Mouse (Mus musculus): ENCODE measurements around the gene Prrc2c.
"Not testable (repeated sequence)": the region's sequence is repeated elsewhere in the genome, so short reads cannot be mapped to it uniquely, and the experiment has no call there.

Gene Prrc2c

DNA sequence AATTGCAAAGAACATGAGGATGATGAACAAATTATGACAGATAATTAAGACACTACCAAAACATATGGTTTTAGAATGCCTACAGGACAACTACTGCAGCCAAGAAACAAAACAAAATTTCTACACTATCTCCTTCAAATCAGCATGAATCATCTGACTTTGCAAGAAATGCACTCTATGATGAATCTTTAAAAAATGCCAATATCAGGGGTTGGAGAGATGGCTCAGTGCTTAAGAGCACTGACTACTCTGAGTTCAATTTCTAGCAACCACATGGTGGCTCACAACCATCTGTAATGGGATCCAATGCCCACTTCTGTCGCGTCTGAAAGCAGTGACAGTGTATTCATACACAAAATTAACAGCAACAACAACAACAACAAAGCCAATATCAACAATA, 46.6 kb downstream of the Prrc2c start:
- DNase-seq (ENCODE audit: low read depth, low spot score), result no peak

DNA sequence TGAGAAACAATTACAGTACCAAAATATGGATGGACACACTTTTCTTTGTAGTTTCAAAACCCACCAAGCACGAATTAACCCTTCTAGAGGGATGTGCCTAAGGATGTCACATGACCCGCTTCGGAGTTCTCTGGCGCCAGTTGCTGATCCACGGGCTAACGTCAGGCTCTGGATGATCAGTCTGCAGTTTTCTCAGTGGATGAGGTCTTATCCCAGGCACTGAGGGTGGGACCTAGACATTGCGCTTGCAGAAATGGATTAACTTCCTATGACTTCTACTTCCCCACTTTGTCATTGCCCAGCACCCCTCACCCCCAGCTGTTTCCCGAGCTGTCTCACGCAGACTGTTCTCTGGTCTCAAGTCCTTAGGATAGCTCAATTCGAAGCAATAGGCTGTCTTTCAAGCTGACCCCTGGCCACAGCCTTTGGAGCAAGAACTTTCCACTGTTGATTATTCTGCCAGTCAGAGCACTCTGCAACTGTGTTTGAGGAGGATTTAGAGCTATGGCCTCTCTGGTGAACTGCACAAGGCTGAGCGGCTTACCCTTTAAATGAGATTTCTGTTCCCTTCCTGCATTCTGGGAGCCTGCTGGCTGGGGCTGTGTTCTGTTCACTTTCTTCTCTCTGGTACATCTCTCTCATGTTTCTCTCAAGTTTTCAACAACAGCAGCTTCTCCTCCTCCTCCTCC, 74.7 kb downstream of the Prrc2c start:
- no peak for DNase-seq (ENCODE audit: low read depth, low spot score)

GRCm38 (mm10) chr1:162664826-162665475, 75.4 kb downstream of the Prrc2c start:
- DNase-seq (ENCODE audit: low read depth, low spot score), result peak; percentile 70

DNA sequence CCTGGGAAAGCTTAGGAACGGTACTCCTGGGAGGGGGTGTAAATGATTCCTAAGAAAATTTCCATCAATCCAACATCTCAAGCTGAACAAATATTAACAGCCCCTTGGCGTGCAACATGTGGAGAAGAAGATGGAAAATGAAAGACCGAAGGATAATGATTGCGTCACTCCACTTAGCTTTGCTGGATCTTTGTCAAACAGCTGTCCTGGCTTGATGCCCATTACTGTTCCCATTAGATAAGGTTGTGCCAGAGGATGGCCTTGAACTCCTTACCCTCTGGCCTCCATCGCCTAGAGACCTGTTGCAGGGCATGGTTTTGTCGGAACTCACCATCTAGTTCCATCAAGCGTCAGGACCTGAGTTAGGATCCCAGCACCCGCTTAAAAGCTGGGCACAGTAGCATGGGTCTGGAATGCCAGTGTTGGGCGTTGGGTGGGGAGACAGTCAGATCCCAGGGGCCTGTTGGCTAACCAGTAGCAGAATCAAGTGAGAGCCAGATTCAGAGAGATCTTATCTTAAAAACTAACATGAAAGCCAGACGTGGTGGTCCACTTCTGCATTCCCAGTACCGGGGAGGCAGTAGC, 80.0 kb downstream of the Prrc2c start:
- DNase-seq (ENCODE audit: low read depth, low spot score), result peak; percentile 67

DNA sequence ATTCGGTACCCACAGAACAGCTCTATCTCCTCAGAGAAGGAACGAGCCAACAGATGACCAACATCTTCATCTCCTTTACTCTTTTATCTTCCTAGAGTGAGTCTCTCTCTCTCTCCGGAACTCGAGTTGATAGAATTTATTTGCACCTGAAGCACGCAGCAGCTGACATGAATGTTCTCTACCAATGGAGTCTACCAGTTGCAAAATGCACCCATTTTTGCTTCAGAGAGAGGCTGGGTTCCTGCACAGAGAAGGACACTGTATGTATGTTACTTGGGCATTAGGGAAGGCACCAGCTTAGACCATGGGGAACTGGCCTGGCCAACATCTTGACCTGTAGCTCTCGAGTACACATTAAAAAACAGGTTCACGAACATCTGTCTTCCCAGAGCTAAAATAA, 82.2 kb downstream of the Prrc2c start, which contains the start of gene Myocos:
TSS of gene Myocos (minus strand) at position 101 of the 400 bp plus-strand sequence.
- DNase-seq (ENCODE audit: low read depth, low spot score), result no peak

GRCm38 (mm10) chr1:162648416-162648815, 91.9 kb downstream of the Prrc2c start:
- DNase-seq (ENCODE audit: low read depth, low spot score), result no peak

DNA sequence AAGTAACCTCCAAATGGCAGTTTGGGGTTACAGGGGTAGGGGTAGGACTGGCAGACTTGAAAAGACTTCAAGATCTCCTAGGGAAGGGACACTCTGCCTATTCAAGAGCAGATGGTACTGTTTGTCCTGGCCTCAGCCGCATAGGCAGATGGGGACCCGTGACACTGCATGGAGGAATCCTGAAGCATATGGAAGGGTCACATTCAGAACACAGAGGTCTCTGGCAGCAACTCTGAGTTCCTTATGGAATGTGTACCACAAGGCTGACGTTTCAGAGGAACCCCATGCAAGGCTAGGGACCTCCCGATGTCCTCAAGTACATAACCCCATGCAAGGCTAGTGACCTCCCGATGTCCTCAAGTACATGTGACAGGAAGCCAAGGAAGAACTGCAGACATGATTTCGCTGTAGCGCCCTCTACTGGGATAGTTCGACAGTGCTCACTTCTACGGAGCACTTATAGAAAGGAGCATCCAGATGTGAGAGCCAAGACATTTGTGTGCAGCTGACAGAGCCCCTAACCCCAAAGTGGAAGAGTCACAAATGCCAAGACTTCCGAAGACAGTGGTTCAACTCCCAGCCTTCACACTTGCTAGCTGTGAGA, 94.2 kb downstream of the Prrc2c start:
- no peak for DNase-seq (ENCODE audit: low read depth, low spot score)

DNA sequence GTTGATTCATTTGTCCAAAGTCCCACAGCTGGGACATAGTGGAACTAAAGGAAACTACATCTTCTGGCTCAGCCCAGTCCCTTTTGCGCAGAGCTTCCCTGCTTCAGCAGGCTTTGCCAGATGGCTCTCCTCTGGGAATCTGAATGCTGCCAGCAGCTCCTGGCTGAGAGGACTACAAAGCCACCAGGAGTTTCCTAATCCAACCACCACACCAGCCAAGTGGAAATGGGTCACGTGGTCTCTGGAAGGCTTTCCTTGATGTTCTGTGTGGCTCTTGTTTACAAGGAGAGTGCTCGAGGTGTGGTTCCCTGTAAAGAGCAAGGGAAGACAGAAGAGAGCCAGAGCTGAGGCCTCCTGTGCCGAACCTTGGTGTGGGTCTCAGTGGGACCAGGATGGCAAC, 96.6 kb downstream of the Prrc2c start:
- peak; percentile 93 for DNase-seq (ENCODE audit: low read depth, low spot score)

DNA sequence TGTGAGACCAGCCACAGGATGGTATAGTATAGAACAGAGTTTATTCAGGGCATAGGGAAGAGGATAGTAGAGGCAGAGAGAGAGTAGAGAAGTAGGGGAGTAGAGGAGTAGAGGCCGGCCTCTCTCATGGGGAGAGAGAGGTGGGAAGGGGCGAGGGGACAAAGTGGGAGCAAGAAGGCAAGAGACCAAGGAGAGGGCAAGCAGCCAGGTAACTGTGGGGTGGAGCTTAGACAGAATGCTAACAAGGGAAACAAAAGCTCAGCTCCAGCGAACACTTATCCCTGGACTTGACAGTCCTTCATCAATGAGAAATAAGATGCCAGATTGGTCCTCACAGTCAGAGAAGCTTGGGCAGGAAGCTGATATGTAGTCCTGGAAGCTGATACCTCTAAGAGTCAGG, 97.8 kb downstream of the Prrc2c start:
- DNase-seq (ENCODE audit: low read depth, low spot score), result no peak

DNA sequence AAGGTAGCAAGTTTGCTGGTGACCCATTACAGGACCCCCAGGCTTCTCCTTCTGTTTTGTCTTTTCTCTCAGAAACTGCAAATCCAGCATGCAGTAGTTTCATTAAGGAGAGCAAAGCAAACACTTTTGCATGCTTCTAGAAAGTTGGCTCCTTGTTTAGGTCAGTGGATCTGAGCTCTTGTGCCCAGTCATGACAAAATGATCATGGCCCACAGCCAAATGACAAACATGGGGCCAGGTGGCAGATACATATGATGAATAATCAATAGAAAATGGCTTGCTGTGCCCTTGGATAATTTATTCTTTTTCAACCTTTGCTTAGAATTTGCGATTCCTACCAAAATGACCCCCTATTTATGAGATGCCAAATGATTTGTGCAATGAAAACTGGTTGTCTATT, 100.5 kb downstream of the Prrc2c start:
- no peak for DNase-seq (ENCODE audit: low read depth, low spot score)

DNA sequence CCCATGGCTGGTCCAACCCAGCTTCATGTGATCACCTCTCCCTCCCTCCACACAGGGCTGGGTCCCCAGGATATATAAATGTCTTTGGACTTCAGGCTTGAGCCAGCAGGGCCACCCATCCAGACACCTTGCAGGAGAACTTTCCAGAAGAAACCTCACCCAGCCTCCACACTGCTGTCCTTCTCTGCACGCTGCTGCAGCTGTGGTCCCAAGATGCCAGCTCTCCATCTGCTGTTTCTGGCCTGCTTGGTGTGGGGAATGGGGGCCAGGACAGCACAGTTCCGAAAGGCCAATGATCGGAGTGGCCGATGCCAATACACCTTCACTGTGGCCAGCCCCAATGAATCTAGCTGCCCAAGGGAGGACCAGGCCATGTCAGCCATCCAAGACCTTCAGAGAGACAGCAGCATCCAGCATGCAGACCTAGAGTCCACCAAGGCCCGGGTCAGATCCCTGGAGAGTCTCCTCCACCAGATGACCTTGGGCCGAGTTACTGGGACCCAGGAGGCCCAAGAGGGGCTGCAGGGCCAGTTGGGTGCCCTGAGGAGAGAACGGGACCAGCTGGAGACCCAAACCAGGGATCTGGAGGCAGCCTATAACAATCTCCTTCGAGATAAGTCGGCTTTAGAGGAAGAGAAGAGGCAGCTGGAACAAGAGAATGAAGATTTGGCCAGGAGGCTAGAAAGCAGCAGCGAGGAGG, 101.2 kb downstream of the Prrc2c start, which contains the start of gene Myoc:
TSS of gene Myoc (plus strand) at position 105 of the 700 bp plus-strand sequence.
- DNase-seq (ENCODE audit: low read depth, low spot score), result peak; percentile 61

GRCm38 (mm10) chr1:162638535-162638934, 101.8 kb downstream of the Prrc2c start:
- no peak for DNase-seq (ENCODE audit: low read depth, low spot score)

- DNase-seq (ENCODE audit: low read depth, low spot score), result no peak
Measured at GRCm38 (mm10) chr1:162636516-162636915, 103.8 kb downstream of the Prrc2c start.

GRCm38 (mm10) chr1:162635291-162635931, 104.9 kb downstream of the Prrc2c start:
- peak; percentile 88 for DNase-seq (ENCODE audit: low read depth, low spot score)

- DNase-seq (ENCODE audit: low read depth, low spot score), result not testable (repeated sequence)
Measured at GRCm38 (mm10) chr1:162628326-162628725, 112.0 kb downstream of the Prrc2c start.

- not testable (repeated sequence) for DNase-seq (ENCODE audit: low read depth, low spot score)
Measured at GRCm38 (mm10) chr1:162627821-162628220, 112.5 kb downstream of the Prrc2c start.

- peak; percentile 40 for DNase-seq (ENCODE audit: low read depth, low spot score)
Measured at GRCm38 (mm10) chr1:162625229-162625628, 115.1 kb downstream of the Prrc2c start.

GRCm38 (mm10) chr1:162623895-162624294, 116.5 kb downstream of the Prrc2c start:
- no peak for DNase-seq (ENCODE audit: low read depth, low spot score)

All from skeletal muscle tissue, adult 2 months (tissue).